Mouse (Mus musculus) megakaryocyte, adult 5-6 weeks (primary cell): ENCODE results near the gene Pan2. TPM values are rescaled to one million over a fixed set of nuclear protein-coding genes. Genes with fewer than 3 reads are reported as not detected.
"Not testable (repeated sequence)": the region's sequence is repeated elsewhere in the genome, so short reads cannot be mapped to it uniquely, and the experiment has no call there.

Source experiments
- ATAC-seq: 2 replicates; pipeline ENCODE4 v1.8.0; 2016; ENCODE audit warnings: mild to moderate bottlenecking, inconsistent platforms; ENCODE audit not compliant: poor library complexity, severe bottlenecking
- total RNA-seq, 2 experiments: library from RNA; stranded (forward) in 1 of 2; stranded (reverse) in 1 of 2; fragments of 153-499, 151-499 nt in 1 of 2; fragments of 221-1000, 200-1000 nt in 1 of 2; gene quantifications; 2 replicates each; pipeline versions ENCODE4 v1.2.3 to v1.2.4; 2015 to 2017

Gene Pan2
- total RNA-seq, 2 experiments from 2014 or later, result 14.0 to 17.7 TPM

- not testable (repeated sequence) for ATAC-seq
These were observed 29.5 kb downstream of the Pan2 start for GRCm38 (mm10) chr10:128332358-128333249.

- peak; percentile 33; the same call in 1 of the 2 replicates for ATAC-seq
These were observed 32.4 kb downstream of the Pan2 start for GRCm38 (mm10) chr10:128335582-128335981.

GRCm38 (mm10) chr10:128336195-128336594 is 33.1 kb downstream of the Pan2 start:
- no peak for ATAC-seq

- no peak for ATAC-seq
These were observed 33.5 kb downstream of the Pan2 start for GRCm38 (mm10) chr10:128336597-128336996.

GRCm38 (mm10) chr10:128337306-128338181 is 34.4 kb downstream of the Pan2 start, which contains the start of gene Cs:
Gene Cs (plus strand): TSS chr10:128337734.
- ATAC-seq, result peak; percentile 91

DNA sequence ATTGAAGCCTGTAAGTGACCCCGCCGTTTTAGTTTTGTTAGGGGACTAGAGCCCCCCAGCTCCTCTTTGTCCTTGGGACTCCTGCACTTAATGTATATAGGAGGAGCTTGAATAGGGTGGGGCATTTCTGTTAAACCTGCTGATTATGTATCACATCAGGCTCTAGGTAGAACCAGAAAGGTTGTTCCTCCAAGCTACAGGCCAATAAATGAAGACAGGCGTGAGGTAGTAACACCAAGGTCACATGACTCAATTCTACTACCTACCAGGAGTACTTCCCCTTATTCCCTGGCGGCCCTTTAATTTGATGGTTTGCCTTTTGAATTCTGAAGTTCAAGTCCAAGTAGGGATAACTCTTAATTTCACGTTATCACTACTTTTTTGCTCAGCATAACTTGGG is 35.3 kb downstream of the Pan2 start:
- peak; percentile 53 for ATAC-seq

DNA sequence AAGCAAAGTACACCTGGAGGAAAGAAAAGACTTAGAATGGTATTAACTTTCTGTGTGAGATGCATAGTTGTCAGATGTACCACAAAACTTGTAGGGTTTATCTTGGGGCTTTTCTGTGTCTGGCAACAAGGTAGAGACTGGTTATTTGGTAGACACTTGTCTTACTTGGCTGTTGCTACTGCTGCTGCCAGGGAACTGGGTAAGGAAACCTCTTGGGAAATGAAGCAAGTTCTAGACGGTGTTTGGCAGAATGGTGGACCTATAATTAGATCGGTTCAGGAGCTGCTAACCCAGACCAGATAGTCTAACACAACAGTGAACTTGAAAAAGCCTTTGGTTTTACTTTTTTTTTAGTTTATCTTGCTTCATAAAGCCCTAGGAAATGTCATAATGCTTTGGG is 35.8 kb downstream of the Pan2 start:
- no peak for ATAC-seq

GRCm38 (mm10) chr10:128340257-128340656 is 37.1 kb downstream of the Pan2 start:
- no peak for ATAC-seq

GRCm38 (mm10) chr10:128343436-128343835 is 40.3 kb downstream of the Pan2 start:
- ATAC-seq, result no peak

GRCm38 (mm10) chr10:128344568-128345275 is 41.6 kb downstream of the Pan2 start:
- peak; percentile 98 for ATAC-seq

DNA sequence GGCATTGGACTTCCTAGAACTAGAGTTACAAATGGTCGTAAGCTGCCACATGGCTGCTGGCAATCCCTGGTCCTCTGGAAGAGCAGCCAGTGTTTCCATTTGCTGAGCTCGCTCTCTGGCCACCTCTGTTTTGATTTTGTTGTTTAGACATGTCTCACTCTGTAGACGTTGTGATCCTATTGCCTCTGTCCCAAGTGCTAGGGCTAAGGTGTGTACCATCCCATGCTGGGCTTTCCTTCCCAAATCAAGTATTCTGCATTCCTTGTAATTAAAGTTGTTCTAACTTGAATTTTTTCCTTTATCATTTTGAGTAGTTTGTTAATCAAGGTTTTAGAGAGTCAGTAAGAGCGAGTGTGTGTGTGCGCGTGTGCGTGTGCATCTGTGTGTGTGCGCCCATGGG is 44.4 kb downstream of the Pan2 start:
- no peak for ATAC-seq

DNA sequence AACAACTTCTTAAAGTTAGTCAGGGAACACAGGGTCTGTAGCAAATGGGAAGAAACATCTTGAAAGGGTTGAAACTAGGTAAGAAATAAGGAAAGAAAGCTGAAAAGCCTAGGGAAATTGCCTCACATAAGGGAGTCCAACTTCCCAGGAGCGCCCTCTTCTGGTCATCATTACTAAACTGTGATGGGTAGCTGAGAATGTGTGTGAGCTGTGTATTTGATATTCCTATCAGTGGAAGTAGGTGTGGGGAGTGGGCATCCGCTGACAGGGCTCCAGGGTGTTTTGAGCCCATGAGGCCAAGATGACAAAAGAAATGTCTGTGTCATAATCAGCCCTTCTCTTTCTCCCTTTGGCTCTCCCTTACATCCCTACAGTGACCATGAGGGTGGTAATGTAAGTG is 55.7 kb downstream of the Pan2 start:
- peak; percentile 74 for ATAC-seq

- ATAC-seq, result no peak
These were observed 56.1 kb downstream of the Pan2 start for GRCm38 (mm10) chr10:128359226-128359625.

- ATAC-seq, result no peak
These were observed 58.7 kb downstream of the Pan2 start for GRCm38 (mm10) chr10:128361836-128362235.

DNA sequence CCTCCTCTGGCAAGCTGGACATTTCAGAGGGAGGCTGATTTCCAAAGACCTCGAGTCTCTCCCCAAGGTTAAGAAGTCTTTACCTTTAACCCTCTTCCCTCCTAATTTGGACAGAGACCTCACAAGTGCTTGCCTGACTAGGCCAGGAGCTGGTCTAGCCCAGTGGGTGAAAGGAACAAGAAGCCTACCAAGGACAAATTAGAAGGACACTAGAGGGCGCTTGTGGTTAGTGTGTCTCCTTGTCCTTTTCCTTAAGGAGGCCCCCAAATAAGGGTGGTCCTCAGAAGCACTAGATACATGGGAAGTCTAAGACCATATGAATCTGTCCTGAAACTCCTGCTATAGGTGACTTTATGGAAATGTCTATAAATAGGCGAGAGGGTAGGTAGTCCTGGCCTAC is 59.4 kb downstream of the Pan2 start:
- no peak for ATAC-seq

GRCm38 (mm10) chr10:128367899-128368401 is 64.8 kb downstream of the Pan2 start:
- peak; percentile 6; the same call in 1 of the 2 replicates for ATAC-seq

DNA sequence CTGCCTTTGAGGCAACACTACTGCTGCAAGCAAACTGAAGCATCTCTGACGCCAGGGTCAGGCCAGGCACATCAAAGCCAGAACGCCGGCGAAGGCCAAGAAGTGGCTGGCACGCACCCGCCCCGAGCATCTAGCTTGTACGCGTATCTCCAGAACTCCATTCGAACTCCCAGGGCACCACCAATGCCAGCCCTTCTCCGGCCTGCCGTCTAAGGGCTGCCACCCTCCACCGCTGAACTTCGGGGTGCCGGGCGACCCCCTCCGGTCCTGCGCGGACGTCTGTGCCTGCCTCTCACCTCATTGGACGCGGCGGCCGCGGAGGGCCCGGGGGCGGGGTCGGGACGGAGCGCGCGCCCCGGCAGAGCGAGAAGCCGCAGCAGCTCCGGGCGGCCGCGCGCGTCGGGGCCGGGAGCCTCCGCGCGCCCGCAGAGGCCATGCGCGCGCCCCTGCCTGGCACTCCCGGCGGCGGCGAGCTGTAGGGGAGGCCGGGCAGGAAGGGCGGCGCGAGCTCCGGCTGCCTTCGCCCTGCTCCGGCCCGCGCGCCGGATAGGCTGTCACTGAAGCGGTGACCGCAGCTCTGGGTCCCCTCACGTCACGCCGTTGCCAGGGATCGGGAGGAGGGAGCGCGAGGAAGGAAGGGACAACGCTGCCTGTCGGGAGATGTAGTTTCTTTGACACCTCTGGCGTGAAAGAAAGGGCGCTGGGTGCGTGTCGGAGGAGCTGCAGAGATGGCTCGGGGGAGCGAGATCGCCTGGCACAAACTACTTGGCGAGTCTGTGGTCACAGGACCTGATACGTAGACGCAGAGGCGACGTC is 65.5 kb downstream of the Pan2 start, which contains the start of gene Coq10a:
Gene Coq10a, minus strand, starts transcription at position 596 of the 816 bp plus-strand sequence.
- peak; percentile 78 for ATAC-seq

- no peak for ATAC-seq
These were observed 66.0 kb downstream of the Pan2 start for GRCm38 (mm10) chr10:128369218-128369543.

DNA sequence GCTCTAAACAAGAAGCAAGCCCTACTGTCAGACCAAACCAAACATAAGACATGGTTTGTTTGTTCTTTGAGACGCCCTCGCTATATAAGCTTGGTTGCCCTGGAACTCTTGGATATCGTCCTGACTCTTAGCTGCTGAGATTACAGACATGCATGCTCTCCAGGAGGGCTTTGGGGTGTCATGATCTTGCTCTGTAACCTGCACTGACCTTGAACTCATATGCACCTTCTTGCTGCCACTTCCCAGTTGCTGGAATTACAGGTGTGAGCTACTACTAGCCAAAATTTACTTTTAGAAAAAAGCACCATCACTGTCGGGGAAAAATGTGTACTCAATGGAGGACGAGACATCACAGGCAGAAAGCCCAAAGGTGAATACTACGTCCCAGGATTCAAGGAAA is 66.5 kb downstream of the Pan2 start:
- ATAC-seq, result no peak

GRCm38 (mm10) chr10:128370021-128370420 is 66.9 kb downstream of the Pan2 start:
- no peak for ATAC-seq
